Mouse (Mus musculus) heart, embryonic 11.5 days (tissue): ENCODE results near the gene Myo7a. TPM values are rescaled to one million over a fixed set of nuclear protein-coding genes. Genes with fewer than 3 reads are reported as not detected.

Experiments
- ATAC-seq: fragments of 200-750 bp; cut with Nextera tagmentation; replicated peaks from 2 replicates; pipeline ENCODE4 v1.8.0; 2017; ENCODE audit warnings: moderate library complexity; ENCODE audit not compliant: insufficient number of reproducible peaks, low FRiP score, low TSS enrichment
- H3K27ac ChIP-seq: fragments of 300-500 bp; sonication (generic); 2 replicates; pipeline ENCODE4 v1.5.1; 2014; ENCODE audit warnings: mild to moderate bottlenecking, low read depth, low read length
- H3K27me3 ChIP-seq: fragments of 300-500 bp; sonication (generic); 2 replicates; pipeline ENCODE4 v1.6.1; 2014; ENCODE audit warnings: mild to moderate bottlenecking, low read length, mixed read lengths; ENCODE audit not compliant: control insufficient read depth, insufficient read depth
- H3K36me3 ChIP-seq: fragments of 300-500 bp; sonication (generic); 2 replicates; pipeline ENCODE4 v1.6.1; 2014; ENCODE audit warnings: mild to moderate bottlenecking, low read length, moderate library complexity, mixed read lengths; ENCODE audit not compliant: control insufficient read depth, insufficient read depth
- H3K4me1 ChIP-seq: fragments of 300-500 bp; sonication (generic); 2 replicates; pipeline ENCODE4 v1.6.1; 2014; ENCODE audit warnings: low read length; ENCODE audit not compliant: control insufficient read depth, insufficient read depth
- H3K4me2 ChIP-seq: fragments of 300-500 bp; sonication (generic); 2 replicates; pipeline ENCODE4 v1.6.1; 2014; ENCODE audit warnings: mild to moderate bottlenecking, moderate library complexity
- H3K4me3 ChIP-seq: fragments of 300-500 bp; sonication (generic); 2 replicates; pipeline ENCODE4 v1.5.1; 2014; ENCODE audit warnings: low read depth, low read length
- H3K9ac ChIP-seq: fragments of 300-500 bp; sonication (generic); 2 replicates; pipeline ENCODE4 v1.6.1; 2014; ENCODE audit warnings: mild to moderate bottlenecking, low read depth, low read length, moderate library complexity
- H3K9me3 ChIP-seq: fragments of 300-500 bp; sonication (generic); replicated peaks from 2 replicates; pipeline ENCODE4 v1.6.1; 2016; ENCODE audit warnings: low read length; ENCODE audit not compliant: control insufficient read depth
- WGBS: fragments of 180-500 bp; shearing (Covaris S2); extraction: QIAGEN DNeasy Blood & Tissue Kit; methylation state at CpG from one replicate; pipeline ENCODE4 v1.1.7; 2014; ENCODE audit not compliant: insufficient replicate concordance; 5-methylcytosine and 5-hydroxymethylcytosine counted together
- polyA plus RNA-seq: library from polyadenylated mRNA; unstranded; fragments of >200 nt; fragmentation: Nextera tagmentation; extraction: Ambion mirVana; gene quantifications from 2 replicates; pipeline ENCODE4 v1.2.1, GENCODE M21; 2014

Gene Myo7a
- polyA plus RNA-seq, 1 experiment from 2014 or later: 8.4 TPM

DNA sequence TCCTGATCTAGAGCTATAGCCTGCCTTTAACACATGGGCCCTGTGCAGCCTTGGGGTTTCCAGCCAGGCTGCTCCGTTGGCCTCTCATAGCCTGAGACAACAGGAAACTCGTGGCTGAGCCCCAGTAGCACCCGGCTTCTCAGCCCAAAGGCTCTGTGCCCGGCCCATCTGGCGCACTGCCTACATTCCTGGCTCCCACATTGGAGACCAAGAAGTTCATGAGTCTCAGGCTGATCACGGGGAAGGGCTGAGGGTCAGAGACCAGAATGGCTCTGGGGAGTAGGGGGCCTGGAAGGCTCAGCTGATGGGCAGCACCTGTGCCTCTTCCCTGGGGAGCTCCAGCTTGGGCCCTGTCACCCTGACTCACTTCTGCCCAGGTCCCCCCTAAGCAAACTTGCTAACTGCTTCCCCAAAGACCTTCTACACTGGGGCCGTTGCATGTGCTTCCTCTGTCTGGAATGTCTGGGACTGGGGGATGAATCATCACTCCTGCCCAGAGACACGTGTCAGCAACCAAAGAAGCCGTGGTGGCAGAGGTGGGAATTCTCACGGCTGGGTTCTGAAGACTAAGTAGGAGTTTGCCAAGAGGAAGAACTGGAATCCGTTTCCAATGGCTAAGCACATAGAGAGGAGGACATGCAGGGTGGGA is 2.2 kb downstream of the Myo7a start:
- peaks cover 8% of the 10 kb centered on the region for H3K27me3 ChIP-seq
- no peak for ATAC-seq
- H3K9me3 ChIP-seq: no peaks in the 10 kb centered on the region
- H3K9ac ChIP-seq: no peak overlapping the region
- 47% methylated on average over 11 of the region's 11 CpGs for WGBS
- H3K4me3 ChIP-seq: no peak overlapping the region
- no peaks in the 10 kb centered on the region for H3K36me3 ChIP-seq
- H3K4me1 ChIP-seq: peaks cover 5% of the 10 kb centered on the region; the same call in 1 of the 2 replicates
- no peak overlapping the region for H3K27ac ChIP-seq
- H3K4me2 ChIP-seq: no peak overlapping the region

GRCm38 (mm10) chr7:98114656-98115055 is 4.7 kb downstream of the Myo7a start:
- no peaks in the 10 kb centered on the region for H3K36me3 ChIP-seq
- no peak overlapping the region for H3K9ac ChIP-seq
- 0 out of 2 replicates have a peak, but pooled peaks cover 8% of the 10 kb centered on the region for H3K4me1 ChIP-seq
- H3K27me3 ChIP-seq: peaks cover 32% of the 10 kb centered on the region
- H3K4me3 ChIP-seq: no peak overlapping the region
- 42% methylated on average over 6 of the region's 6 CpGs for WGBS
- H3K27ac ChIP-seq: no peak overlapping the region
- ATAC-seq: no peak
- H3K9me3 ChIP-seq: no peaks in the 10 kb centered on the region
- H3K4me2 ChIP-seq: no peak overlapping the region

DNA sequence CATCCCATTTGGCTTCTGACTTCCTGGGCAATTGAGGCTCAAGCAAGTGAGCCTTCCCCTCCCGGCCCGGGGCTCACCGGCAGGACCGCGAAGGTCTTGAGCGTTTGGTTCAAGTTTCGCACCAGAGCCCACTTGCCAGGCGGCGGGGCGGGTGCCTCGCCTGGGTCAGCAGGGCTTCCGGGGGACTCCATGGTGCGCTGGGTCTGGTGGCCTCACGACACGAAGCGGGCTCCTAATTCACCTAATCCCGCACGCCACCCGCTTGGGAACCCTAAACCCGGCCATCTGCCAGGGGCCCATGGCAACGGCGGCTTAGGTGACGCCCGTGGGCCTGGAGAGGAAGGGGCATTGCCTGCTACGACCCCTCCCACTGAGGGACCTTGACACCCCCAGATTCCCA is 8.1 kb downstream of the Myo7a start:
- 0 out of 2 replicates have a peak overlapping the region, but pooled peaks have one; percentile 24 for H3K9ac ChIP-seq

GRCm38 (mm10) chr7:98109771-98110170 is 9.6 kb downstream of the Myo7a start:
- Histone ChIP-seq H3K36me3 (no peaks in the 10 kb centered on the region), H3K27ac (no peak overlapping the region), H3K27me3 (peaks cover 32% of the 10 kb centered on the region), H3K4me2 (no peak overlapping the region), H3K9ac (no peak overlapping the region), H3K4me1 (peaks cover 10% of the 10 kb centered on the region), H3K4me3 (no peak overlapping the region), H3K9me3 (no peaks in the 10 kb centered on the region)
- no peak for ATAC-seq
- WGBS: 74% methylated on average over 4 of the region's 4 CpGs

More for the DNA sequence above, 8.1 kb downstream of the Myo7a start:
- 0 out of 2 replicates have a peak, but pooled peaks cover 5% of the 10 kb centered on the region for H3K4me1 ChIP-seq
- H3K4me2 ChIP-seq: peak overlapping the region; percentile 56
- H3K9me3 ChIP-seq: no peaks in the 10 kb centered on the region
- peaks cover 32% of the 10 kb centered on the region for H3K27me3 ChIP-seq
- no peak overlapping the region for H3K27ac ChIP-seq
- no peak for ATAC-seq
- 5% methylated on average over 25 of the region's 25 CpGs for WGBS
- no peaks in the 10 kb centered on the region for H3K36me3 ChIP-seq
- H3K4me3 ChIP-seq: peak overlapping the region; percentile 27; the same call in 1 of the 2 replicates

GRCm38 (mm10) chr7:98108636-98109430 is 10.5 kb downstream of the Myo7a start:
- peaks cover 19% of the 10 kb centered on the region for H3K4me1 ChIP-seq
- H3K9ac ChIP-seq: no peak overlapping the region
- H3K27me3 ChIP-seq: peaks cover 32% of the 10 kb centered on the region
- H3K9me3 ChIP-seq: no peaks in the 10 kb centered on the region
- no peak overlapping the region for H3K4me3 ChIP-seq
- 0 out of 2 replicates have a peak, but pooled peaks have one; percentile 23 for ATAC-seq
- no peak overlapping the region for H3K4me2 ChIP-seq
- no peak overlapping the region for H3K27ac ChIP-seq
- no peaks in the 10 kb centered on the region for H3K36me3 ChIP-seq
- 73% methylated on average over 16 of the region's 16 CpGs for WGBS

GRCm38 (mm10) chr7:98106272-98106671 is 13.1 kb downstream of the Myo7a start:
- peaks cover 16% of the 10 kb centered on the region for H3K27me3 ChIP-seq
- H3K27ac ChIP-seq: no peak overlapping the region
- H3K4me3 ChIP-seq: no peak overlapping the region
- 82% methylated on average over 7 of the region's 7 CpGs for WGBS
- no peaks in the 10 kb centered on the region for H3K9me3 ChIP-seq
- H3K9ac ChIP-seq: no peak overlapping the region
- no peak overlapping the region for H3K4me2 ChIP-seq
- H3K36me3 ChIP-seq: no peaks in the 10 kb centered on the region
- peaks cover 25% of the 10 kb centered on the region for H3K4me1 ChIP-seq
- ATAC-seq: no peak

- Histone ChIP-seq H3K27me3 (peaks cover 1% of the 10 kb centered on the region), H3K9me3 (no peaks in the 10 kb centered on the region), H3K27ac (peak overlapping the region; percentile 54; the same call in 1 of the 2 replicates), H3K4me2 (no peak overlapping the region), H3K4me3 (no peak overlapping the region), H3K36me3 (no peaks in the 10 kb centered on the region), H3K9ac (peak overlapping the region; percentile 28; the same call in 1 of the 2 replicates), H3K4me1 (peaks cover 22% of the 10 kb centered on the region)
- WGBS: 44% methylated on average over 16 of the region's 16 CpGs
- no peak; the same call in 1 of the 2 replicates for ATAC-seq
These were observed 14.6 kb downstream of the Myo7a start for GRCm38 (mm10) chr7:98104481-98105435.

GRCm38 (mm10) chr7:98103942-98104292 is 15.4 kb downstream of the Myo7a start:
- H3K4me3 ChIP-seq: no peak overlapping the region
- no peak overlapping the region; the same call in 1 of the 2 replicates for H3K9ac ChIP-seq
- ATAC-seq: no peak
- H3K4me1 ChIP-seq: peaks cover 22% of the 10 kb centered on the region
- no peaks in the 10 kb centered on the region for H3K27me3 ChIP-seq
- peak overlapping the region; percentile 54; the same call in 1 of the 2 replicates for H3K27ac ChIP-seq
- 30% methylated on average over 5 of the region's 5 CpGs for WGBS
- no peak overlapping the region for H3K4me2 ChIP-seq
- no peaks in the 10 kb centered on the region for H3K36me3 ChIP-seq
- H3K9me3 ChIP-seq: no peaks in the 10 kb centered on the region
